Mouse (Mus musculus) frontal cortex, adult (tissue): ENCODE results near the gene Fgf2.

Experiments
- ATAC-seq: cut with Nextera tagmentation; 2 replicates; pipeline ENCODE4 v1.9.2; 2017; ENCODE audit warnings: mild to moderate bottlenecking, moderate library complexity, mixed read lengths; ENCODE audit not compliant: low TSS enrichment

Fgf2 gene

DNA sequence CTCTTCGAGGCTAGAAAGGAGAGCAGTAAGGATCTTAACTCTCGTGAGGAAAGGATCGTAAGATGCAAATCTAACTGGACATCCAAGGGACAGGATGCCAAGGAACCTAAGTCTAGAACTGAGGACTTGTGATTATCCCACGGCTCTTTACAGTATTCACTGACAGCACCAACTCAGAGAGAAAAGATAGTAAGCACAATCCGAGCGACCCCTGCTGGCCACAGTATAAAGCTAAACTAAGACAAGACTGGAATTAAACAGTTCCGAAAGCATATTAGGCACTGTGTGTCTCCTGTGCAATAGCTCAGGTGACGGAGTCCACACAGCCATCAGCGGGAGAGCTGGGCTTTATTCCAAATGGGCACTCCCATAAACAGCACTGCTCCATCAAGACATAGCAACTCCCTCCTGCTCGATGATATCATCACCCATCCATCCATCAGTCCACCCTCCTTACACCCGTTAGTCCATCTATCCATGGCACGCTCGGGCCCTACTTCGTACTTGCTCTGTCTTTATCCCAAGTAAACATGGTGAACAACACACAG, 66.3 kb downstream of the Fgf2 start:
- peak; percentile 64 for ATAC-seq

DNA sequence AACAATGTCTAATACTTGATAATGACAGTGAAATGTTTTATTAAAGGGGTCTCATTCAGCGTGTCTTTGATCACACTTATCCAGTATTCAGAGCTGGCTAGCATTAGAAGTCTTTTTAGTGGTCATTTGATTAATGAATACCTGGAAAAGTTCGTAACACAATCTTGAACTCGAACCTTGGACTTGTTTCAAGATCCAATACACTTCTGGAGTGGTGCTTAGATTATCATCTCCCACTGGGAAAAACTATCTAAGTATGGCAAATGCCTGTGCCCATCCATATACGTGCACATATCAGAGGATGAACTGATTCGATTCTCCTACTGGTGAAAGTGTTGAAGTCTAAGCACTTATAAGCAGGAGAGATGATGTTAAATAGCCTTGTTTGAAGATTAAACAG, 70.2 kb downstream of the Fgf2 start:
- ATAC-seq: no peak

DNA sequence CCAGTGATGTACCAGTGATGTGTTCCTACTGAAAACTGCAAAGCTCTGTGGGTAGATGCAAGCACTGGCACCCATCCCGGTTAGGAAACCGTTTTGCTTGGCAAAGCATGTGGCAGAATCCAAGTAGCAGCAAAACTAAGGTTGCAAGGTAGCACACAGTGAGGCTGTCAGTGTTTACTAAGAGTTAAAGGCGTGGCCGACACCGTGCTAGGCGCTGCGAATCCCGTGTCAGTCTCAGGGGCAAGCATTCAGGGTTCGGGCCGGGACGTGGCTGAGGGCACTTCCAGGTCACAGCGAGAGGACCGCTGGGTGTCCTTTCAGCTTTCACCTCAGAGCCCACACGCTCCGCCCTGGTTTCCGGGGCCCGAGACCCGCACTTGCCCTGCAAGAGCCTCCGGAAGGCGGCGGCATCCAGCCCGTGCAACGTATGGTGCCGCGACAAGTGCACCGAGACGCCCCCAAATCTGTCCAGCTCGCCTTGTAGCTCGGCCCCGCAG, 70.9 kb downstream of the Fgf2 start:
- peak; percentile 42 for ATAC-seq

DNA sequence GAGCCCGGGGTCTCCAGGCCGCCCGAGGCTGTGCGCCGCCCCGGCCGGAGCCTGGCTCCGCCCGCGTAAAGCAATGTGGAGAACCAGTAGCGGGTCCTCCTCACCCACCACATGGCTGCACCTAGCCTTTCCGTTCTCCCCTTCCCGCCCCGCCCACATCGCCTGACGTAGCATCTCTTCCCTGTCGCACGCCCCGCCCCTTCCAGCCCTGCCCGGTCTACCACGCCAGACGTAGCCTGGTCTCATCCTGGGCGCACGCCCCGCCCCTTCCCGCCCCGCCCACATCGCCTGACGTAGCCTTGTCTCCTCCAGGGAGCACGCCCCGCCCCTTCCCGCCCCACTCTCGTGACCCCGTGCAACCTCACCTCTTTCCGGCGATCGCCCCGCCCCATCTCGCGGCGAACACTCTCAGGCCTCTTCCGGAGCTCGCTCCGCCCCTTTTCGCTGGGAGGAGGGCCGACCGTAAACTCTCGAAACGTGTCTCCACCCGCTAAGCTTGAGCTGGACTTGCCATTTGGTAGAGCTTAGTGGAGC, 71.4 kb downstream of the Fgf2 start, which contains the start of gene Spata5:
Gene Spata5 (plus strand): TSS at position 439 of the 534 bp plus-strand sequence.
- peak; percentile 86 for ATAC-seq

DNA sequence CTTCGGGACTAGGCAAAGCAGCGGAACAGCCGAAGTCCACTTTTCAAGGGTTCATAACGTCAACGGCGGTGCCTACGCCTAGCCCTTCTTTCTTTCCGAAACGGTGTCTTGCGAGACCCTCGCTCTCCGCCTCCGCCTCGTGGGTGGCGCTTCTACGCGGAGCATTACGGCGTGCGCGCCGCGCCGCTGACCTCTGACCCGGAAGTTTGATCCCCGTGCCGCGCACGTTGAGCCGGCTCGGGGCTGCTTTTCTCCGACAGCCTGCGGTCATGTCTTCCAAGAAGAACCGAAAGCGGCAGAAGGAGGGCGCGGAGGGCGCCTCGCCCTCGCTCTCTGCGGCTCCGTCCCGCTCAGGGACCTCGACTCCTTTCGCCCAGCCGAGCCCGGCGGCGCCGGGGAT, 71.9 kb downstream of the Fgf2 start, which contains the start of gene Nudt6:
Gene Nudt6 (minus strand): TSS at position 140 of the 400 bp plus-strand sequence.
- ATAC-seq: peak; percentile 63

DNA sequence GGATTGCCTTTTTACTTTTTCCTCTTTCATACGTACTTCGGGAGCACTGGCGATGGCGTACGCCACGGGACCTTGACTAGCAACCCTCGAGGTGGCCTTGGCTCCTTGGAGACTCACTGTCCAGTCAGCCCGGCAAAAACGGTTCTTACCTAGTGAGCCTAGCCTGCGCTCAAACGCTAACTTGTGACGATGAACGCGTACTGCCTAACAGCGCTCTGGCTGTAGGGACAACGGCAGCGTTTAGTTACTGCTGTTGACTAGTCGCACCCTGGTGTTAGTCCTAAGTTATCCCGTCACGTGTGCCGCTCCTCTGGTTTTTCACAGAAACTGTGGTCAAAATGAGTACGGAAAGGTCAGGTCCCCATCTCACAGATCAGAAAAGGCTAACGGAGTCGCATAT, 72.5 kb downstream of the Fgf2 start:
- no peak for ATAC-seq

DNA sequence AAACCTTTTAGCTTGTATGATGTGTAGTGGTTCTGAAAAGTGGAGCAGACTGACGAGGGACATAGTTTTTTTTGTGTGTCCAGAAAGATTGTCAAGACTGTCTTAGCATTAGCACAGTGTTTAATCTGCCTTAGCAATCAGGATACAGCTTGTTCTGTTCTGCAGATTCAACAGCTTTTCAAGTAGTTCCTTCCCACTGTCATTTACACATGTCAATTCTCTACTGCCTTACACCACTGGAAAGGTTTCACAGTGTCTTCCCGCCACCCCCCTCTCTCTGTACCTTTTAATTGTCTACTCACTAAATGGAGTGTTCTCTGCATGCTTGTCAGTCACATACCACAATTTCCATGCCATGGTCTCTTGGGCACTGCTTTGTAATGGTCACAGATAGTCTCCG, 73.0 kb downstream of the Fgf2 start:
- ATAC-seq: no peak

DNA sequence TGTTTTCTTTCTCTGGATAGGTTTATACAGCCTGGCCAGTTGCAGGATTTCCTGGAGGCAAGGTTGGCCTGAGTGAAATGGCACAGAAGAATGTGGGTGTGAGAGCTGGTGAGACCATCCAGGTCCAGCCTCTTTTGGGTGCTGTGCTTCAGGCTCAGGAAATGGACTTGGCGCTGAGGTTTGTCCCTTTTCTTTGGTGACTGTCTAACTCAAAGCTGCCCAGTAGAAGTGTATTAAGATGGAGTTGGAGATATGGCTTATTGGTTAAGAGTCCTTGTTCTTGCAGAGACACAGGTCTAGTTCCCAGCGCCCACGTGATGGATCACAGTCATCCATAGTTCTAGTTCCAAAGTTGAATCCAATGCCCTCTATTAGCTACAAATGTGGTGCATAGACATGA, 77.9 kb downstream of the Fgf2 start:
- no peak for ATAC-seq

DNA sequence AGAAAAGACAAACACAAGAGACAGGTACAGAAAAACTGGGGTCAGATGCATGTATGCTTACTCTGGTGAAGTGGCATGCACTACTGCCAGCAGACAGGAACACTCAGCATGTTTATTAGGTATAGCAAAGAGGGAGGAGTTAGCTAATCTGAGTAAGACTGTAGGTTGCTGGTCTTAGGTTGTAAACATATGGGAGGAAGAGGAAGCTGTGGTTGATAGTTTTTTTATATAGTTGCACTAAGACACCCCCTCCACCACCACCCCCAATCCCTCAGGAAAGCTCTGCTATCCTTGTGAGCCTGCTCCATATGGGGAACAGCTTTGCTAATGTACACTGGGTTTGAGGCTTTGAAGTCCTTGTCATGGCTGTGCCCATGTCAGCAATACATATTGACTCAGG, 82.2 kb downstream of the Fgf2 start:
- no peak for ATAC-seq

DNA sequence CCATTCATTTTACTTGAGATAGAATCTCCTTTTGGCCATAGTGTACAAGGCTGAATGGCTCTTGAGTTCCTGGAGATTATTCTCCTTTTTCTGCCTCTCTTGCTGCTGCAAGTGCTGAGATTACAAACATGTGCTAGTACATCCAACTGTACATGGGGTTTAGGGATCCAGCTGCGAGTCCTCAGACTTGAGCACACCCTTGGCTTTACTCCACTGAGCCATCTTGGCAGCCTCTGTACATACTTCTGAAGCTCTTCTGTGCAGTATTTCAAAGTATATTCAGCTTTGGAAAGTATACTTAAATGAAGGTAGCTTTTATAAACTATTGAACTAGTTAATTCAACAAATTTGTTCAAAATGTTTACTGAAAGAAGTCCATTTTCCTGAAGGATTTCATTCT, 91.6 kb downstream of the Fgf2 start:
- no peak for ATAC-seq

DNA sequence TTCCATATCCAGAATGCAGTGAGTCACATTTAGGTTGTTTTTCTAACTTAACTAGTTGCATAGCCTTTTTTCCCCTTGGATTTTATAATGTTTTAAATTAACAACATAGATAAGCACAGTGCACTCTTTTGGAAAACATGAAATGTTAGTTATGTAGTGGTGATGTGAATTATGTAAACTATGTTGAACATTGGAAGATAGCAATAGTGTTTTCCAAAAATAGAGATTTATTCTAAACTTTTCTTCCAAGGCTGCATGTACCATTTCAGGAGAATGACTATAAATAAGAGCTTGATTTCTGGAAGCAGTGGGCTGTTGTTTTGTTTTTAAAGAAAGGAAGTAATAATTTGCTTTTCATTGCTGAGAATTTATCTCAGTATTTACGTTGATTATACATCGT, 95.3 kb downstream of the Fgf2 start:
- ATAC-seq: peak; percentile 65

DNA sequence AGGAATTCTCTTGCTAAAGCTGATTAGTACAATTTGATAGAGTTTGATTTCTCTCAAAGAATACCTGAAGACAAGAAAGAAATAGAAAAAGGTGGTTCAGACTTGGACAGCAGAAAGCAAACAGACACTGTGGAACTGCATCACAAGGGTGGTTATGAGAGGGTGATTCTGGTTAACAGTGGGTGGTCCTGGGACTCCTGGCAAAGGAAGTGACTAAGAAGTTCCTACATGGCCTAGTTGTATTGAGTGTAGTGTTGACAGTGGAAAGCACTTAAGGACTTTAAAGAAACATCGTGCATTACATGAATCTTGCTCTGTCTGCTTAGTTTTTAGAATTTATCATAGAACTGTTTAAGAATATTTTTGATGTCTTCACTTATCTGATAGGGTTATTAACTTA, 107.8 kb downstream of the Fgf2 start:
- no peak for ATAC-seq
